15 mouse cellular contexts compared by ENCODE assay signal in the genomic region with DNA sequence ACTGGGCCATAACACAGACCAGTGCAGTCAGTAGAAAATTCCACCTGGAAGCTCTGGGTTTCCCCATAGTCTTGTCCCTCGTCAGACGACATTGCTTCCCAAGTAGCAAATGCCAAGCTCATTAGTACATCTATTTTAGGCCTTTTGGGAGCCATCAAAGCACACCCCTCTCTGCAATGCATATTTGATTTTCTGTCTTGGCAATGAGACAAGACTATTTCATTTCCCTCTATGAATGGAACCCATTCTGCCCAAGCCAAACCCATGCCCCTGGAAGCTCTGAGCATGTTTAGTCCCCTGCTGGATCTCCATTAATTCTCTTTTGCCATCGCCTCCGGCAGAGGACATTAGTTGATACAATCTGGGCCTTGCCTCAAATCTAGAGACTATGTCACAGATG. TPM values are rescaled to one million over a fixed set of nuclear protein-coding genes. Genes with fewer than 3 reads are reported as not detected.
DNase-seq lines count a peak whose midpoint lies in the region; ATAC-seq and TF ChIP-seq lines count a peak whose summit lies in the region.
"Had no signal": no experiment of that assay in that cellular context is flagged by ENCODE, and none has a peak within 500 bp of the region (broad histone marks: within the 10 kb centered on the region; RNA-seq: fewer than 3 reads in every experiment).

No protein-coding gene starts in this region.

- H3K9ac ChIP-seq in hindbrain, postnatal 0 days (replicated peaks; ENCODE audit: low read length) = no peak overlapping the region

- TF ChIP-seq CTCF in hindbrain, postnatal 0 days (IDR thresholded peaks at IDR 0.05; ENCODE audit: low read depth) = no peak

- H3K27me3 ChIP-seq in hindbrain, postnatal 0 days (ENCODE audit: insufficient read depth, low read length) = no peaks in the 10 kb centered on the region

- no peaks in the 10 kb centered on the region for H3K4me1 ChIP-seq in hindbrain, postnatal 0 days (ENCODE audit: insufficient read depth, low read length)

- 55% methylated on average over 4 of the region's 4 CpGs for WGBS in hindbrain, postnatal 0 days

- H3K4me3 ChIP-seq in hindbrain, postnatal 0 days (ENCODE audit: low read length) = no peak overlapping the region
- H3K4me3 ChIP-seq: erythroblast, embryonic 14.5 days had no signal

- H3K36me3 ChIP-seq in hindbrain, postnatal 0 days (ENCODE audit: insufficient read depth, low read length) = no peaks in the 10 kb centered on the region

- 0 out of 2 replicates have a peak overlapping the region, but pooled peaks have one; percentile 20 for H3K27ac ChIP-seq in hindbrain, postnatal 0 days

- peak; percentile 3 for DNase-seq in kidney, adult 18-20 months
- no peak for DNase-seq in kidney, postnatal 10 days
- peak; percentile 40 to 51 for DNase-seq in right cerebral cortex, postnatal 10 days (ENCODE audit: low spot score in 2 of 2)
- DNase-seq in right cerebral cortex, adult 2 months (ENCODE audit: low spot score in 2 of 2) = no peak
- DNase-seq in hindbrain, postnatal 0 days (ENCODE audit: low spot score) = peak; percentile 65
- DNase-seq in urinary bladder, postnatal 14 days (ENCODE audit: low spot score) = no peak
- DNase-seq: adrenal gland, postnatal 25 days; kidney, postnatal 25 days; lung, adult 2 months; thymus, postnatal 25 days had no signal

- no peaks in the 10 kb centered on the region for H3K9me3 ChIP-seq in hindbrain, postnatal 0 days (ENCODE audit: low read length)

- ATAC-seq in hindbrain, postnatal 0 days = peak; percentile 78; the same call in 1 of the 2 replicates
- ATAC-seq in granulocyte monocyte progenitor cell, adult 5-6 weeks (replicated peaks; ENCODE audit: poor library complexity, severe bottlenecking) = no peak

- no peak overlapping the region for H3K4me2 ChIP-seq in hindbrain, postnatal 0 days (ENCODE audit: low read depth, low read length)

RNA-seq across cellular contexts. Expression of a gene that starts 8.6 kb away (rescaled TPM):
- total RNA-seq in hindbrain, postnatal 0 days (2014; rRNA removed) = 0.50 and 0.78 TPM in 2 replicates
- 1.1 TPM in 2 replicates for polyA plus RNA-seq in hindbrain, postnatal 0 days (2015; fragmentation: Nextera tagmentation; extraction: Ambion mirVana)
- not detected in 2 replicates for total RNA-seq in granulocyte monocyte progenitor cell, adult 5-6 weeks (2014; fragmentation: Nextera tagmentation)
- total RNA-seq in granulocyte monocyte progenitor cell, adult 5-6 weeks (2017) = not detected in 2 replicates
- total RNA-seq: hematopoietic stem cell, adult 5-6 weeks; left cerebral cortex, adult 8-10 months had no signal
- polyA plus RNA-seq: cerebellum, adult 2 months; erythroblast, embryonic 14.5 days had no signal

RNA-seq across cellular contexts. Expression of a gene that starts 21.3 kb away (rescaled TPM):
- total RNA-seq in hindbrain, postnatal 0 days (2014; rRNA removed) = 2.1 TPM in 1 of 2 replicates, not detected in the other
- 0.50 and 0.78 TPM in 2 replicates for polyA plus RNA-seq in hindbrain, postnatal 0 days (2015; fragmentation: Nextera tagmentation; extraction: Ambion mirVana)
- total RNA-seq in granulocyte monocyte progenitor cell, adult 5-6 weeks (2014; fragmentation: Nextera tagmentation) = 9.1 and 15.6 TPM in 2 replicates
- total RNA-seq in granulocyte monocyte progenitor cell, adult 5-6 weeks (2017) = 16.6 and 19.3 TPM in 2 replicates
- polyA plus RNA-seq: cerebellum, adult 2 months; erythroblast, embryonic 14.5 days had no signal

Comparison
In these comparisons a context has a peak if more than half of its experiments do, and no peak if none do; other contexts are left out.
1. DNase-seq: peak in kidney, adult 18-20 months (single experiment), right cerebral cortex, postnatal 10 days (2 of 2) and hindbrain, postnatal 0 days (single experiment); none in kidney, postnatal 10 days (single experiment), right cerebral cortex, adult 2 months (0 of 2) and urinary bladder, postnatal 14 days (single experiment).